Mouse (Mus musculus) lung, postnatal 0 days (tissue): ENCODE results near the gene Myoz2. TPM values are rescaled to one million over a fixed set of nuclear protein-coding genes. Genes with fewer than 3 reads are reported as not detected.

Experiments
- ATAC-seq: fragments of 200-750 bp; cut with Nextera tagmentation; 2 replicates; pipeline ENCODE4 v1.8.0; 2017; ENCODE audit warnings: moderate library complexity
- DNase-seq: peaks from one replicate; pipeline ENCODE4 v3.0.0-alpha.2; 2016; ENCODE audit warnings: low spot score
- H3K27ac ChIP-seq: fragments of 300-500 bp; sonication (generic); 2 replicates; pipeline ENCODE4 v1.5.1; 2014; ENCODE audit warnings: antibody characterized with exemption, mild to moderate bottlenecking, low read length, mixed read lengths
- H3K27me3 ChIP-seq: fragments of 300-500 bp; sonication (generic); replicated peaks from 2 replicates; pipeline ENCODE4 v1.6.1; 2014; ENCODE audit warnings: low read length, mixed read lengths; ENCODE audit not compliant: insufficient read depth
- H3K36me3 ChIP-seq: fragments of 300-500 bp; sonication (generic); 2 replicates; pipeline ENCODE4 v1.6.1; 2014; ENCODE audit warnings: low read length, mixed read lengths; ENCODE audit not compliant: insufficient read depth
- H3K4me1 ChIP-seq: fragments of 300-500 bp; sonication (generic); 2 replicates; pipeline ENCODE4 v1.6.1; 2014; ENCODE audit warnings: antibody characterized with exemption, low read depth, low read length, mixed read lengths; ENCODE audit not compliant: insufficient read depth
- H3K4me2 ChIP-seq: fragments of 300-500 bp; sonication (generic); replicated peaks from 2 replicates; pipeline ENCODE4 v1.6.1; 2014; ENCODE audit warnings: low read depth, mild to moderate bottlenecking, low read length, moderate library complexity, mixed read lengths
- H3K4me3 ChIP-seq: fragments of 300-500 bp; sonication (generic); 2 replicates; pipeline ENCODE4 v1.5.1; 2014; ENCODE audit warnings: low read depth, low read length
- H3K9ac ChIP-seq: fragments of 300-500 bp; sonication (generic); replicated peaks from 2 replicates; pipeline ENCODE4 v1.6.1; 2014; ENCODE audit warnings: low read depth, mild to moderate bottlenecking
- H3K9me3 ChIP-seq: fragments of 300-500 bp; sonication (generic); 2 replicates; pipeline ENCODE4 v1.6.1; 2016; ENCODE audit warnings: low read length, mixed read lengths
- CTCF ChIP-seq: IDR thresholded peaks from 2 replicates; pipeline ENCODE4 v1.5.1; 2016; ENCODE audit warnings: antibody characterized with exemption, mild to moderate bottlenecking
- EP300 ChIP-seq: IDR thresholded peaks from 2 replicates; pipeline ENCODE4 v1.6.1; 2016; ENCODE audit warnings: antibody characterized with exemption, mild to moderate bottlenecking, control low read depth
- WGBS: fragments of 180-500 bp; shearing (Covaris S2); extraction: QIAGEN DNeasy Blood & Tissue Kit; methylation state at CpG from one replicate; pipeline ENCODE4 v1.1.7; 2014; 5-methylcytosine and 5-hydroxymethylcytosine counted together
- polyA plus RNA-seq: library from polyadenylated mRNA; unstranded; fragments of >200 nt; fragmentation: Nextera tagmentation; extraction: Ambion mirVana; gene quantifications from 2 replicates; pipeline ENCODE4 v1.2.1, GENCODE M21; 2015

The Myoz2 gene
- polyA plus RNA-seq, 1 experiment from 2014 or later = 3.7 TPM

GRCm38 (mm10) chr3:122986906-122987305, 47.9 kb downstream of the Myoz2 start:
- TF ChIP-seq CTCF = no peak
- no peak for TF ChIP-seq EP300
- no peak overlapping the region for H3K9ac ChIP-seq
- no peaks in the 10 kb centered on the region for H3K27me3 ChIP-seq
- H3K9me3 ChIP-seq = no peaks in the 10 kb centered on the region
- no peak overlapping the region for H3K27ac ChIP-seq
- no peaks in the 10 kb centered on the region for H3K36me3 ChIP-seq
- 62% methylated on average over 11 of the region's 11 CpGs for WGBS
- DNase-seq (peak; percentile 34), ATAC-seq (no peak)
- no peak overlapping the region for H3K4me2 ChIP-seq
- H3K4me1 ChIP-seq = peaks cover 12% of the 10 kb centered on the region
- H3K4me3 ChIP-seq = no peak overlapping the region

GRCm38 (mm10) chr3:122986386-122986785, 48.4 kb downstream of the Myoz2 start:
- Histone ChIP-seq H3K9ac (no peak overlapping the region), H3K4me3 (no peak overlapping the region), H3K36me3 (no peaks in the 10 kb centered on the region), H3K27me3 (no peaks in the 10 kb centered on the region), H3K4me1 (peaks cover 12% of the 10 kb centered on the region), H3K27ac (peak overlapping the region; percentile 95; the same call in 1 of the 2 replicates), H3K9me3 (no peaks in the 10 kb centered on the region), H3K4me2 (no peak overlapping the region)
- ATAC-seq (no peak), DNase-seq (peak; percentile 26)
- TF ChIP-seq EP300 (no peak), CTCF (no peak)
- WGBS = 0% methylated on average over 1 of the region's 1 CpGs

- DNase-seq = peak; percentile 33
- no peaks in the 10 kb centered on the region for H3K36me3 ChIP-seq
- H3K4me2 ChIP-seq = peak overlapping the region; percentile 70
- no peaks in the 10 kb centered on the region for H3K9me3 ChIP-seq
- H3K9ac ChIP-seq = peak overlapping the region; percentile 82
- H3K4me3 ChIP-seq = peak overlapping the region; percentile 84
- TF ChIP-seq EP300 (peak; percentile 79), CTCF (no peak)
- ATAC-seq = no peak
- WGBS = 14% methylated on average over 13 of the region's 13 CpGs
- no peaks in the 10 kb centered on the region for H3K27me3 ChIP-seq
- H3K4me1 ChIP-seq = peaks cover 12% of the 10 kb centered on the region
- H3K27ac ChIP-seq = peak overlapping the region; percentile 95
Measured at GRCm38 (mm10) chr3:122985183-122985944, 49.5 kb downstream of the Myoz2 start.

- peak; percentile 98 for DNase-seq
- no peaks in the 10 kb centered on the region for H3K9me3 ChIP-seq
- TF ChIP-seq EP300 (no peak), CTCF (peak; percentile 20; the same call in 1 of the 2 replicates)
- H3K27ac ChIP-seq = peak within 1 kb of the TSS; percentile 95
- H3K4me1 ChIP-seq = peaks cover 12% of the 10 kb centered on the region
- peak; percentile 96 for ATAC-seq
- WGBS = under 1% methylated on average over 62 of the region's 94 CpGs
- H3K4me2 ChIP-seq = peak within 1 kb of the TSS; percentile 70
- H3K27me3 ChIP-seq = no peaks in the 10 kb centered on the region
- peak within 1 kb of the TSS; percentile 84 for H3K4me3 ChIP-seq
- peak within 1 kb of the TSS; percentile 82 for H3K9ac ChIP-seq
- no peaks in the 10 kb centered on the region for H3K36me3 ChIP-seq
Measured at GRCm38 (mm10) chr3:122984249-122985182, 50.3 kb downstream of the Myoz2 start, which contains the start of gene Usp53. TSS of gene Usp53 (minus strand) at chr3:122984510.

GRCm38 (mm10) chr3:122983849-122984248, 51.0 kb downstream of the Myoz2 start:
- TF ChIP-seq EP300 = no peak
- no peak; the same call in 1 of the 2 replicates for TF ChIP-seq CTCF
- peak; percentile 77 for ATAC-seq

DNA sequence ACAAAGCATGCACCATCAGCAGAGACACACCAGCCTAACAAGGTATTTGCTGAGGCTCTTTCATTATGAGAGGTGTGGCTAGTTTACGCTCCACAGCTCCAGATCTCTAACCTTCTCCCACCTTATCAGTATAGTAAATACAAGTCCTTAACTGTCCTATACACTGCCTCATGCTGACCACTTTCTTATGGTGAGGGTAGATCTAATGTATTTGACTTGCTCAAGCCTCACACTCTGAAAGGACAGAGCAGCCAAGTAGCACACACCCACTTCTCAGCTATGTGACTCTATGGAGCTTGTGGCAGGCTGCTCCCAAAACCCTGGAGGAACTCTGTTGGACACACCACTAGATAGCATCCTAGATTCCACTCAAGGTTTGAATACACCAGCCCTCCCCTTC, 58.9 kb downstream of the Myoz2 start:
- ATAC-seq (no peak), DNase-seq (no peak)
- TF ChIP-seq CTCF (no peak), EP300 (no peak)
- no peaks in the 10 kb centered on the region for H3K4me1 ChIP-seq
- no peaks in the 10 kb centered on the region for H3K36me3 ChIP-seq
- no peak overlapping the region for H3K27ac ChIP-seq
- no peak overlapping the region for H3K4me3 ChIP-seq
- H3K9ac ChIP-seq = no peak overlapping the region
- WGBS = 89% methylated on average over 1 of the region's 1 CpGs
- no peaks in the 10 kb centered on the region for H3K9me3 ChIP-seq
- no peaks in the 10 kb centered on the region for H3K27me3 ChIP-seq
- H3K4me2 ChIP-seq = no peak overlapping the region

More at GRCm38 (mm10) chr3:122983849-122984248, 51.0 kb downstream of the Myoz2 start:
- Histone ChIP-seq H3K9me3 (no peaks in the 10 kb centered on the region), H3K27me3 (no peaks in the 10 kb centered on the region), H3K9ac (peak overlapping the region; percentile 69), H3K27ac (peak overlapping the region; percentile 95), H3K4me3 (peak overlapping the region; percentile 84), H3K4me1 (peaks cover 12% of the 10 kb centered on the region), H3K36me3 (no peaks in the 10 kb centered on the region), H3K4me2 (peak overlapping the region; percentile 70)
- WGBS = 0% methylated on average over 18 of the region's 30 CpGs
- DNase-seq = peak; percentile 89
